Mouse (Mus musculus) gastrocnemius, adult 2 months (tissue): Measurements from ENCODE around the gene Chd3. TPM values are rescaled to one million over a fixed set of nuclear protein-coding genes. Genes with fewer than 3 reads are reported as not detected.

Experiments used
- DNase-seq: peaks from one replicate; pipeline ENCODE4 v3.0.0; 2022
- H3K27ac ChIP-seq: fragments of 200-600 bp; 2 replicates; pipeline ENCODE4 v1.8.1; 2022; ENCODE audit warnings: mild to moderate bottlenecking
- H3K4me3 ChIP-seq: fragments of 200-600 bp; 2 replicates; pipeline ENCODE4 v1.8.1; 2022; ENCODE audit warnings: mild to moderate bottlenecking, moderate library complexity
- CTCF ChIP-seq: fragments of 200-600 bp; IDR thresholded peaks from 2 replicates; pipeline ENCODE4 v1.8.1; 2022; ENCODE audit warnings: antibody characterized with exemption, mild to moderate bottlenecking, moderate library complexity
- intact Hi-C: fragments of 180-260 bp; cut with DNase I; formaldehyde crosslinking; loops from one replicate; pipeline ENCODE4 v1.15.1; 2025
- total RNA-seq, 2 experiments: library from RNA; stranded (reverse); gene quantifications; 2 replicates each; pipeline ENCODE4 v1.2.3; 2021

The Chd3 gene
- total RNA-seq, 2 experiments from 2014 or later: 6.8 to 9.4 TPM

GRCm38 (mm10) chr11:69366157-69366854, 2.9 kb downstream of the Chd3 start:
- peak; percentile 18; the same call in 1 of the 2 replicates for TF ChIP-seq CTCF
- peak; percentile 95 for DNase-seq
- intact Hi-C loops: no loop called here

DNA sequence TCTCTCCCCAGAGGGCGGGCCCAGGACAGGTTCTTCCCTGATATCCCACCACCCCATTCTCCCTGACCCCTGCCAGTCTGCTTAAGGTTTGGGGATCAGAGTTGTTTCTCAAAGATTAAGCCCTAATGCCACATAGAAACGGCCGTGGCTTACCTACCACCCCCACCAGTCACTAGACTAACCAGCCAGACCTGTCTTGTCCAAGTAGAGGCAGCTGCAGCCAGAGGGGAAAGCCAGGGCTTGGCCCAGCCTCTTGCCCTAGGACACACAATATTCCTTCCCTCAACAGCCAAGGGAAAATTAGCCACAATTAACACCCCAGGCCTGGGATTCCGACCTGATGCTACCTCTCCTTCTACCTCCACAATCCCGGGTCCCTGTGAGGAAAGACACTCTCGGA, 3.5 kb downstream of the Chd3 start:
- Histone ChIP-seq H3K27ac (peak overlapping the region; percentile 94), H3K4me3 (peak overlapping the region; percentile 89)
- no peak for TF ChIP-seq CTCF
- no peak for DNase-seq
- intact Hi-C loops: loop anchor here (2.0 kb wide), 1 partner anchor 39 kb away; the partner anchor contains the start of gene Kcnab3

More at GRCm38 (mm10) chr11:69366157-69366854, 2.9 kb downstream of the Chd3 start:
- Histone ChIP-seq H3K27ac (peak overlapping the region; percentile 94), H3K4me3 (peak overlapping the region; percentile 89)

DNA sequence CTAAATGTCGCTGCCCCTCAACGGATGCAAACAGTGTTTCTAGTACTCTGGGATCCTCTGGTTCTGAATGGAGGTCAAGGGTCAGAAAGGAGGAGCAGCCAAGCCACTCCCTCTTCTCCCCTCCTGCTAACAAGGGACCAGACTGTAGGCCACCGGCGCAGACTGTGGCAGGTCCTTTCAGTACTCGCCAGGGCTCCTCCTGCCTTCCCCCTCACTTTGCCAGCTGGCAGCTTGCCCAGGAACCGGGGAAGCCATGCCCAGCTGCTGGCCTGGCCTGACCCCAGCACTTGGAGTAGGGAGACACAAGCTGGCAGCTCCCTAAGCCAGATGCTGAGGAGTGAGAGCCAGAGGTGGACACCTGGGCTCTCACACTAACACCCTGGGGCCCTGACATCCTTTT, 4.3 kb downstream of the Chd3 start:
- H3K27ac ChIP-seq: peak overlapping the region; percentile 94
- no peak for TF ChIP-seq CTCF
- peak; percentile 98 for DNase-seq
- H3K4me3 ChIP-seq: peak overlapping the region; percentile 34
- intact Hi-C loops: loop anchor here (2.0 kb wide), 1 partner anchor 38 kb away; the partner anchor contains the start of gene Kcnab3

DNA sequence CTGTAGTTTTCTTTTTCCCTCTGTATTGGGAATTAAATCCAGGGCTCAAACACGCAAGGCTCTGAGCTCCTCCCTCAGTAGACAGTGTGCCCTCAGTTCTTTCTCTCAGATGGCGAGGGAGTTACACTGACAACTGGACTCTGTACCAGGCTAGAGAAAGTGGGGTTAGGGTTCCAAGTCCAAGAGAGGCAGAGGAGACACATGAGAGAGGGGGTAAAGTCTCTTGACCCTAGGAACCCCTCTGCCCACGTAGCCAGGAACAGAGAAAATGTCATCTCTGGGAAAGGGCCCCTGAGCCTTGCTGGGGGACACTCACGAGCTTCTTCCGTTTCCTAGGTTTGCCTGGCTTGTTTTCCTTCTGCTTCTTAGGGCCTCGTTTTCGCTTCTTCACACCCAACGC, 4.8 kb downstream of the Chd3 start:
- intact Hi-C loops: loop anchor here (2.0 kb wide), 1 partner anchor 38 kb away; the partner anchor contains the start of gene Kcnab3
- H3K27ac ChIP-seq: peak overlapping the region; percentile 94
- TF ChIP-seq CTCF: no peak
- DNase-seq: no peak
- peak overlapping the region; percentile 34 for H3K4me3 ChIP-seq

- intact Hi-C loops: no loop called here
- no peak overlapping the region for H3K27ac ChIP-seq
- DNase-seq: no peak
- no peak for TF ChIP-seq CTCF
- no peak overlapping the region for H3K4me3 ChIP-seq
Measured at GRCm38 (mm10) chr11:69362479-69362878, 6.7 kb downstream of the Chd3 start.

DNA sequence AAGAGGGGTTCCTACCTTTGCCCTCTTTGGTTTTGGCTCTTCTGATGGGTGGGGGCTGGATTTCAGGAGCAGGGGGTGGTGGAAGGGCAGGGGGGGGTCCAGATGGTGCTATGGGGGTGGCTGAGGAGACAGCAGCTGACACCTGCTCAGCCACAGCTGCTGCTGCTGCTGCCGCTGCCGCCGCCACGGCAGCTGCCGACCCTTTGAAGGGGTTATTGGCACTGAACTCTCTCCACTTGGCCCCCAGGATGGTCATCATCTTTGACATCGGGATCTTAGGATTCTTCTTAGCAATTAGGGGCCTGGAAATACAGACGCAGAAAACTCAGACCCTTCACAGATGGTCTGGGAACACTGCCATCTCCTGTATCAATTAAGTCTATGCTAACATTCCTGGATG, 7.2 kb downstream of the Chd3 start:
- H3K4me3 ChIP-seq: no peak overlapping the region
- intact Hi-C loops: no loop called here

GRCm38 (mm10) chr11:69357690-69358089, 11.5 kb downstream of the Chd3 start:
- Histone ChIP-seq H3K27ac (peak overlapping the region; percentile 38; the same call in 1 of the 2 replicates), H3K4me3 (no peak overlapping the region)
- DNase-seq: peak; percentile 80
- TF ChIP-seq CTCF: no peak
- intact Hi-C loops: no loop called here

More for the DNA sequence above, 7.2 kb downstream of the Chd3 start:
- no peak for TF ChIP-seq CTCF
- no peak overlapping the region for H3K27ac ChIP-seq
- no peak for DNase-seq

DNA sequence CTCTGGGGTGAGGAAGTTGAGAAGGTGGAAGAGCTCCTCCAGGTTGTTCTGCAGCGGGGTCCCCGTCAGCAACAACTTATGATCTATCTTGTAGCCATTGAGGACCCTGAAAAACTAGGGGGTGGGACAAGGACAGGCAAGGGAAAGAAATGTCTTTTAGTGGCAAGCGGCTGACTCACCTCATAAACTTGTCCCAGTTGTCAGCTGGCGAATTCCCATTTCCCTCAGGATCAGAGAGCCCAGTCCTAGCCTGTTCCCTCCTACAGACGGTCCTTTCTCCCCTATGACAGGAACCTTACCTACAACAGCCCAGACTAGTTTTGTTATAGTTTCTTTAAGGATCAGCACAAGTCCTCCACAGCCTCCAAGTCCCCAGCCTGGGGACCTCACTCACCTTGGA, 12.7 kb downstream of the Chd3 start:
- Histone ChIP-seq H3K27ac (no peak overlapping the region), H3K4me3 (no peak overlapping the region)
- TF ChIP-seq CTCF: no peak
- no peak for DNase-seq
- intact Hi-C loops: no loop called here

DNA sequence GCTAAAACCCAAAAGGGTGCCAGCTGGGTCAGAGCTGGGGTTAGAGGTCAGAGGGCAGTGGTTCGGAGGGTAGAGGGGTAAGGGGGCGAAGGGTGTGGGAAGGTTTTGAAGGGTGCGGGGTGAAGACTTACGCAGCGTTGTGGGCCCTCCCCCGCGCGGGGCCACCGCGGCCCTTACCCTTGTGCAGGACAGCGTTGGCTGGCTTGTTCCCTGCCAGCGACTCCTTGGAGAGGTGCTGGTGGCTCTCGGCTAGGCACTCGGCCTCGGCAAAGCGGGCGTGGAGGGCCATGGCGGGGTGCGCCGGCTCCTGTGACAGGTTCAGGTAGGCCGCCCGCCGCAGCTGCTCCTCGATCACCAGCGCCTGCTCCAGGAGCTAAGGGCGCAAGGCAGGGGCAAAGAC, 22.8 kb downstream of the Chd3 start:
- no peak for DNase-seq
- H3K27ac ChIP-seq: no peak overlapping the region
- H3K4me3 ChIP-seq: no peak overlapping the region
- intact Hi-C loops: no loop called here
- no peak for TF ChIP-seq CTCF

GRCm38 (mm10) chr11:69340161-69341131, 28.8 kb downstream of the Chd3 start, which contains the start of gene Rnf227:
Gene Rnf227, plus strand, starts transcription at chr11:69340461.
- intact Hi-C loops: no loop called here
- Histone ChIP-seq H3K27ac (peak within 1 kb of the TSS; percentile 46), H3K4me3 (peak within 1 kb of the TSS; percentile 87)
- peak; percentile 77 for DNase-seq
- TF ChIP-seq CTCF: no peak

GRCm38 (mm10) chr11:69334796-69335195, 34.4 kb downstream of the Chd3 start:
- no peak for DNase-seq
- Histone ChIP-seq H3K4me3 (no peak overlapping the region), H3K27ac (no peak overlapping the region)
- no peak for TF ChIP-seq CTCF
- intact Hi-C loops: no loop called here

DNA sequence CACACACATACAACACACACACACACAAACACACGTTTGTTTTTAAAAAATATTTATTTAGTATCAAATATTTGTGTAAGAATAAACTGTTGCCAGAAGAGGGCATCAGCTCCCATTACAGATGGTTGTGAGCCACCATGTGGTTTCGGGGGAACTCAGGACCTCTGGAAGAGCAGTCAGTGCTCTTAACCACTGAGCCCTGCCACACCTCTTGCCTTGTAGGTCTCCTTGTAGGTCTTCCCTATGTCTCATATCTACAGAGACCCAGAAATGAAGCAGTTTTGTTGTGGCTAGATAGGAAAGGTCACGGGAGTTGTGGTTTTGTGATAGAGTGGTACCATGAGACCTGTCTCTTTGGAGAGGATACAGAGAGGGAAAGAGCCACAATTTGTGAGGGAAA, 35.3 kb downstream of the Chd3 start:
- intact Hi-C loops: no loop called here
- Histone ChIP-seq H3K4me3 (no peak overlapping the region), H3K27ac (no peak overlapping the region)
- no peak for TF ChIP-seq CTCF
- no peak for DNase-seq
